Mouse (Mus musculus) T-helper 1 cell (primary cell): ENCODE results near the gene Dok7.

Source experiments
- in situ Hi-C: fragments of 300-600 bp; cut with MboI, MseI; formaldehyde crosslinking; loops from one replicate; pipeline ENCODE4 v1.15.1; 2025; ENCODE audit warnings: high pct_unique_total_duplicates

Gene Dok7

GRCm38 (mm10) chr5:35056604-35057432, at the start of gene Dok7:
Dok7 (plus strand) TSS chr5:35056766.
- in situ Hi-C loops, result no loop called here

GRCm38 (mm10) chr5:35009163-35009562, 47.4 kb upstream of the Dok7 start:
- in situ Hi-C loops, result no loop called here

GRCm38 (mm10) chr5:35010656-35011055, 45.9 kb upstream of the Dok7 start:
- in situ Hi-C loops, result no loop called here

GRCm38 (mm10) chr5:35011156-35011923, 45.2 kb upstream of the Dok7 start:
- in situ Hi-C loops, result no loop called here

GRCm38 (mm10) chr5:35014036-35014435, 42.5 kb upstream of the Dok7 start:
- in situ Hi-C loops, result no loop called here

- in situ Hi-C loops, result no loop called here
Measured at GRCm38 (mm10) chr5:35019673-35020300, 36.8 kb upstream of the Dok7 start.

- in situ Hi-C loops, result no loop called here
Measured at GRCm38 (mm10) chr5:35020410-35021241, 35.9 kb upstream of the Dok7 start.

GRCm38 (mm10) chr5:35024975-35025374, 31.6 kb upstream of the Dok7 start:
- in situ Hi-C loops, result no loop called here

- in situ Hi-C loops, result no loop called here
Measured at GRCm38 (mm10) chr5:35029303-35029702, 27.3 kb upstream of the Dok7 start.

GRCm38 (mm10) chr5:35029755-35030154, 26.8 kb upstream of the Dok7 start:
- in situ Hi-C loops, result no loop called here

GRCm38 (mm10) chr5:35033068-35033467, 23.5 kb upstream of the Dok7 start:
- in situ Hi-C loops, result no loop called here

- in situ Hi-C loops, result no loop called here
Measured at GRCm38 (mm10) chr5:35033619-35034018, 22.9 kb upstream of the Dok7 start.

GRCm38 (mm10) chr5:35035141-35035540, 21.4 kb upstream of the Dok7 start:
- in situ Hi-C loops, result no loop called here

- in situ Hi-C loops, result no loop called here
Measured at GRCm38 (mm10) chr5:35035795-35036194, 20.8 kb upstream of the Dok7 start.

GRCm38 (mm10) chr5:35037438-35037837, 19.1 kb upstream of the Dok7 start:
- in situ Hi-C loops, result no loop called here

- in situ Hi-C loops, result loop anchor here (5.0 kb wide), 2 partner anchors 54 to 124 kb away; no protein-coding TSS in a partner anchor
Measured at GRCm38 (mm10) chr5:35041268-35041829, 15.2 kb upstream of the Dok7 start, which contains the start of gene Hgfac. Hgfac (plus strand) TSS chr5:35041509.

GRCm38 (mm10) chr5:35042431-35043109, 14.0 kb upstream of the Dok7 start:
- in situ Hi-C loops, result loop anchor here (5.0 kb wide), 2 partner anchors 55 to 125 kb away; no protein-coding TSS in a partner anchor

GRCm38 (mm10) chr5:35043110-35043451, 13.5 kb upstream of the Dok7 start:
- in situ Hi-C loops, result loop anchor here (5.0 kb wide), 2 partner anchors 56 to 126 kb away; no protein-coding TSS in a partner anchor

GRCm38 (mm10) chr5:35050541-35050940, 6.0 kb upstream of the Dok7 start:
- in situ Hi-C loops, result no loop called here

- in situ Hi-C loops, result no loop called here
Measured at GRCm38 (mm10) chr5:35054628-35055027, 1.9 kb upstream of the Dok7 start.
